Mouse (Mus musculus): ENCODE measurements at regions not wholly inside any gene's neighbourhood (a gene's known extent, or its start where the extent isn't known, plus 50 kb on each side); places are given as distances from the start of the nearest gene placed in this dataset.

DNA sequence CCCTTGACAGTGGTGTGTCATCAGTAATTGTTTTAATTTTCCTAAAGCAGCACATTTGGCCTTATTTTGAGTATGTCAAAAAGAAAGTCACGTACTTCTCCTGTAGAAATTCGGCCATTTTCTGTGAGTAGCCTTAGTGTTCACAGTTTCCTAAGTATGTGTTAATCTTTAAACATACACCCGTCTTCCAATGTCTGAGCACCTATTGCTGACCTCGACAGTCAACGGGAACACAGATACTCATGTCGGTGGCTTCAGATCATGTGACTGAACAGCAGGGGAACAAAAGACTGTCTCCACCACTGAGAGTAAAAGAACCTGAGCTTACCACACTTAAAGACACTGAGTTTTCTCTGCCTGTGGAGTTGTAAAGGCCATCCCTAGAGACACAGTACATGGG is 59.8 kb upstream of the Ccn2 start:
- Histone ChIP-seq H3K27ac (ENCODE audit: low read length) (0 out of 2 replicates have a peak overlapping the region, but pooled peaks have one; percentile 38), H3K9ac (replicated peaks; ENCODE audit: low read depth) (no peak overlapping the region), H3K4me1 (ENCODE audit: insufficient read depth, low read depth, low read length) (no peaks in the 10 kb centered on the region), H3K27me3 (replicated peaks; ENCODE audit: insufficient read depth, low read length) (no peaks in the 10 kb centered on the region), H3K9me3 (ENCODE audit: low read length) (no peaks in the 10 kb centered on the region), H3K4me3 (ENCODE audit: low read depth, low read length) (no peak overlapping the region), H3K36me3 (ENCODE audit: insufficient read depth, low read length) (no peaks in the 10 kb centered on the region), H3K4me2 (replicated peaks; ENCODE audit: low read depth, low read length) (no peak overlapping the region)
- WGBS: 58% methylated on average over 6 of the region's 6 CpGs
- no peak for DNase-seq (ENCODE audit: low spot score)
- TF ChIP-seq EP300 (IDR thresholded peaks at IDR 0.05): no peak
- TF ChIP-seq CTCF (IDR thresholded peaks at IDR 0.05): no peak
- no peak for ATAC-seq

DNA sequence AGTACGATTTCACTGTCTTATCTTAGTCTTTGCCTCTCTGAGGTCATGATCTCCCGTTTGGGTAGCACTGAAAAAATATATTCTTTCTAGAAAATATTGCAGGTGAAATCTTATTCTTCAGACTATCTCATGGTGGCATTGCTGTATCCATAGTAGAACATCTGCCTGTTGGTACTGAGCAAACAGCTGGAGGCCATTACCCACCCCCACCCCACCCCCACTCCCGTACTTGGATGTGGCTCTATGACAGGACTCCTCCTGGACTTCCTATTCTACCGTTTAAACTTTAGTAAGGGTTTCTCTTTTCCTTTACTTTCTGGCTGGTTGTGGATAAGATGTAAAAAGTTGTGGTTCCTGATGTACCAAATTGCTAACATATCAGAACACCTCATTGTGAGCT is 53.3 kb upstream of the Ccn2 start:
- 51% methylated on average over 4 of the region's 4 CpGs for WGBS
- no peak overlapping the region for H3K4me2 ChIP-seq (replicated peaks; ENCODE audit: low read depth, low read length)
- H3K36me3 ChIP-seq (ENCODE audit: insufficient read depth, low read length): no peaks in the 10 kb centered on the region
- TF ChIP-seq CTCF (IDR thresholded peaks at IDR 0.05): no peak
- no peak for TF ChIP-seq EP300 (IDR thresholded peaks at IDR 0.05)
- H3K9me3 ChIP-seq (ENCODE audit: low read length): no peaks in the 10 kb centered on the region
- no peak overlapping the region for H3K4me3 ChIP-seq (ENCODE audit: low read depth, low read length)
- H3K27me3 ChIP-seq (replicated peaks; ENCODE audit: insufficient read depth, low read length): no peaks in the 10 kb centered on the region
- ATAC-seq: peak; percentile 52; the same call in 1 of the 2 replicates
- DNase-seq (ENCODE audit: low spot score): peak; percentile 36
- no peak overlapping the region for H3K27ac ChIP-seq (ENCODE audit: low read length)
- no peaks in the 10 kb centered on the region for H3K4me1 ChIP-seq (ENCODE audit: insufficient read depth, low read depth, low read length)
- no peak overlapping the region for H3K9ac ChIP-seq (replicated peaks; ENCODE audit: low read depth)
